Mouse (Mus musculus) limb, embryonic 14.5 days (tissue): ENCODE data around the gene Ociad1. TPM values are rescaled to one million over a fixed set of nuclear protein-coding genes. Genes with fewer than 3 reads are reported as not detected.

Source experiments
- ATAC-seq: fragments of 200-750 bp; cut with Nextera tagmentation; 2 replicates; pipeline ENCODE4 v1.8.0; 2017; ENCODE audit warnings: low read depth, moderate number of reproducible peaks, moderate TSS enrichment; ENCODE audit not compliant: low FRiP score
- DNase-seq: peaks from one replicate; pipeline ENCODE4 v3.0.0-alpha.2; 2015; ENCODE audit warnings: low spot score
- H3K27ac ChIP-seq: fragments of 300-500 bp; sonication (generic); replicated peaks from 2 replicates; pipeline ENCODE4 v1.5.1; 2014; ENCODE audit warnings: low read depth, mild to moderate bottlenecking, low read length, moderate library complexity, mixed read lengths
- H3K27me3 ChIP-seq: fragments of 300-500 bp; sonication (generic); 2 replicates; pipeline ENCODE4 v1.6.1; 2014; ENCODE audit warnings: low read length, mixed read lengths; ENCODE audit not compliant: control insufficient read depth, insufficient read depth
- H3K36me3 ChIP-seq: fragments of 300-500 bp; sonication (generic); 2 replicates; pipeline ENCODE4 v1.6.1; 2014; ENCODE audit warnings: mild to moderate bottlenecking, low read length, moderate library complexity, mixed read lengths; ENCODE audit not compliant: control insufficient read depth, insufficient read depth
- H3K4me1 ChIP-seq: fragments of 300-500 bp; sonication (generic); 2 replicates; pipeline ENCODE4 v1.6.1; 2014; ENCODE audit warnings: antibody characterized with exemption, low read length, mixed read lengths; ENCODE audit not compliant: control insufficient read depth, insufficient read depth
- H3K4me2 ChIP-seq: fragments of 300-500 bp; sonication (generic); replicated peaks from 2 replicates; pipeline ENCODE4 v1.6.1; 2014; ENCODE audit warnings: low read depth, mild to moderate bottlenecking, low read length, moderate library complexity; ENCODE audit not compliant: severe bottlenecking
- H3K4me3 ChIP-seq: fragments of 300-500 bp; sonication (generic); replicated peaks from 2 replicates; pipeline ENCODE4 v1.5.1; 2014; ENCODE audit warnings: low read length
- H3K9ac ChIP-seq: fragments of 300-500 bp; sonication (generic); 2 replicates; pipeline ENCODE4 v1.6.1; 2014; ENCODE audit warnings: mild to moderate bottlenecking, low read depth, low read length, moderate library complexity; ENCODE audit not compliant: severe bottlenecking
- H3K9me3 ChIP-seq: fragments of 300-500 bp; sonication (generic); 2 replicates; pipeline ENCODE4 v1.6.1; 2016; ENCODE audit warnings: low read length; ENCODE audit not compliant: control insufficient read depth
- POLR2A ChIP-seq: fragments of 200-500 bp; IDR thresholded peaks from 2 replicates; pipeline ENCODE4 v1.8.0; 2012; ENCODE audit warnings: inconsistent platforms, mild to moderate bottlenecking, moderate library complexity, borderline replicate concordance; ENCODE audit not compliant: insufficient read depth, insufficient read length; ENCODE audit errors: extremely low read depth
- WGBS: fragments of 180-500 bp; shearing (Covaris S2); extraction: QIAGEN DNeasy Blood & Tissue Kit; methylation state at CpG from one replicate; pipeline ENCODE4 v1.1.7; 2014; 5-methylcytosine and 5-hydroxymethylcytosine counted together
- polyA plus RNA-seq, 2 experiments: library from polyadenylated mRNA; depleted of rRNA in 1 of 2; stranded (reverse) in 1 of 2; unstranded in 1 of 2; fragments of >200 nt; fragmentation: Nextera tagmentation in 1 of 2; extraction: Ambion mirVana in 1 of 2; gene quantifications; 2 replicates each; pipeline versions ENCODE4 v1.2.1 to v1.2.3; 2012 to 2014

Ociad1 gene
- polyA plus RNA-seq, 2 experiments: 137 to 171 TPM

GRCm38 (mm10) chr5:73301601-73302307, 9.2 kb downstream of the Ociad1 start:
- no peak overlapping the region for H3K9ac ChIP-seq
- no peaks in the 10 kb centered on the region for H3K4me1 ChIP-seq
- no peaks in the 10 kb centered on the region for H3K27me3 ChIP-seq
- H3K4me3 ChIP-seq: no peak overlapping the region
- ATAC-seq (no peak), DNase-seq (no peak)
- no peak for TF ChIP-seq POLR2A
- no peak overlapping the region for H3K27ac ChIP-seq
- no peak overlapping the region for H3K4me2 ChIP-seq
- H3K36me3 ChIP-seq: peaks cover 68% of the 10 kb centered on the region
- WGBS: 92% methylated on average over 7 of the region's 7 CpGs
- no peaks in the 10 kb centered on the region for H3K9me3 ChIP-seq

- Histone ChIP-seq H3K36me3 (peaks cover 79% of the 10 kb centered on the region), H3K27me3 (no peaks in the 10 kb centered on the region), H3K27ac (no peak overlapping the region), H3K9ac (no peak overlapping the region), H3K9me3 (no peaks in the 10 kb centered on the region), H3K4me1 (no peaks in the 10 kb centered on the region), H3K4me2 (no peak overlapping the region), H3K4me3 (no peak overlapping the region)
- DNase-seq (no peak), ATAC-seq (no peak)
- no peak for TF ChIP-seq POLR2A
- 86% methylated on average over 12 of the region's 12 CpGs for WGBS
These were observed 11.9 kb downstream of the Ociad1 start for GRCm38 (mm10) chr5:73304507-73304906.

GRCm38 (mm10) chr5:73306486-73306885, 13.9 kb downstream of the Ociad1 start:
- Histone ChIP-seq H3K27ac (no peak overlapping the region), H3K4me3 (no peak overlapping the region), H3K4me2 (no peak overlapping the region), H3K27me3 (no peaks in the 10 kb centered on the region), H3K9ac (no peak overlapping the region), H3K4me1 (no peaks in the 10 kb centered on the region), H3K36me3 (peaks cover 86% of the 10 kb centered on the region), H3K9me3 (no peaks in the 10 kb centered on the region)
- DNase-seq (no peak), ATAC-seq (no peak)
- TF ChIP-seq POLR2A: no peak
- 92% methylated on average over 6 of the region's 6 CpGs for WGBS

- Histone ChIP-seq H3K36me3 (peaks cover 85% of the 10 kb centered on the region), H3K4me3 (no peak overlapping the region), H3K9ac (no peak overlapping the region), H3K4me1 (no peaks in the 10 kb centered on the region), H3K4me2 (no peak overlapping the region), H3K27ac (no peak overlapping the region), H3K9me3 (no peaks in the 10 kb centered on the region), H3K27me3 (no peaks in the 10 kb centered on the region)
- 95% methylated on average over 3 of the region's 3 CpGs for WGBS
- TF ChIP-seq POLR2A: no peak
- DNase-seq (no peak), ATAC-seq (no peak)
These were observed 14.7 kb downstream of the Ociad1 start for GRCm38 (mm10) chr5:73307297-73307696.

- no peaks in the 10 kb centered on the region for H3K4me1 ChIP-seq
- peaks cover 85% of the 10 kb centered on the region for H3K36me3 ChIP-seq
- 93% methylated on average over 4 of the region's 4 CpGs for WGBS
- no peak for ATAC-seq
- no peaks in the 10 kb centered on the region for H3K9me3 ChIP-seq
- no peak overlapping the region for H3K4me3 ChIP-seq
- no peaks in the 10 kb centered on the region for H3K27me3 ChIP-seq
- no peak overlapping the region for H3K4me2 ChIP-seq
- DNase-seq: no peak
- H3K27ac ChIP-seq: no peak overlapping the region
- TF ChIP-seq POLR2A: no peak
- H3K9ac ChIP-seq: no peak overlapping the region
These were observed 16.9 kb downstream of the Ociad1 start for GRCm38 (mm10) chr5:73309496-73309895.
